In the genomic region with DNA sequence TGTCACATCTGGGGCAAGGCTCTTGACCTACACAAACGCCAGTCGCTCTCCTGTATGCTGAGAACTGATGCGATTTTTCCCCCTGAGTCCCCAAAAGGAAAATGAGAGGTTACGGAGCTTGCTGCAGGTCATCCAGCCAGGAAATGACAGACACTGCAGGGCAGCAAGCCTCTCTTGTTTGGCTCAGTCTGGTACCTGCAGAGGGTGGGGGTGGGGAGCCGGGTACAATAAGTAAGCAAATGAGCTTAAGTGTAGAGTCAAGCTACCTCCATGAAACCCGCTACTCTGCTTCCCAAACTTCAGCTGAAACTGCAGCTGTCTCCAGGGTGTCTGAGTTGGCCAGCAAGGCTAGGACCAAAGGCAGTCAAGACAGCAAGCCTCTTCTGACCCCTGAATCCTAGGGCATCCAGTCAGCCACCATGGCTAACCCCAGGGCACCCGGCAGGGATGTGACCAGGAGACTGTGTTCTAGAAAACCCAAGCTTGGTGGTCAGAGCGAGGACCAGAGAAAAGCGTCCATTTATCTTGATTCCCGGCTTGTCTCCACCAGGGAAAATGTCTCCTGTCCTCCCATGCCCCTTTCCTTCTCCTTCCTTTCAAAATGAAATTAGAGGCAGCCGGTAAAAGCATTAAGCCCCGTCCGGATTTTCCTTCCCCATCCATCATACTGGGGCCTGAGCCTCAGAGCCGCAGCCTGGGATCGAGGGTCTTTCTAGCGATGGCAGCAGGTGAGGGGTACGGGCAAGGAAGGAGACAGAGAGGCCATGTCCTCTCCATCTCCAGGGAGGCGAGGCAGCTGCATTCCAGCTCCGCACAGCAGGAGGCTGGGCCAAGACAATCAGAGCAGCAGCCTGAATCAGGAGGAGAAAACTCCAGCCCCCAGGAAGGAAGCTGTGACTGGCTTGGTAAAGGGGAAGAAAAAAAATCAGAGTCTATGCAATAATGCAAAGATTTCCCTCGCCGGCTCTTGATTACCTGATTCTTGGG, we compare ENCODE assay signal across 11 mouse cellular contexts.
DNase-seq lines count a peak whose midpoint lies in the region; ATAC-seq and TF ChIP-seq lines count a peak whose summit lies in the region.
"Had no signal": no experiment of that assay in that cellular context is flagged by ENCODE, and none has a peak within 500 bp of the region (broad histone marks: within the 10 kb centered on the region; RNA-seq: fewer than 3 reads in every experiment).

No protein-coding gene starts in this region.

- ATAC-seq in forebrain, embryonic 15.5 days (replicated peaks): no peak
- no peak for ATAC-seq in midbrain, embryonic 13.5 days
- ATAC-seq: intestine, embryonic 15.5 days; liver, embryonic 12.5 days had no signal

- 10% methylated on average over 21 of the region's 21 CpGs for WGBS in forebrain, embryonic 15.5 days
- WGBS in midbrain, embryonic 13.5 days: 6% methylated on average over 21 of the region's 21 CpGs

- H3K27me3 ChIP-seq in forebrain, embryonic 15.5 days: no peaks in the 10 kb centered on the region
- 0 out of 2 replicates have a peak, but pooled peaks cover 12% of the 10 kb centered on the region for H3K27me3 ChIP-seq in midbrain, embryonic 13.5 days

- no peaks in the 10 kb centered on the region for H3K36me3 ChIP-seq in forebrain, embryonic 15.5 days
- H3K36me3 ChIP-seq in midbrain, embryonic 13.5 days: no peaks in the 10 kb centered on the region
- H3K36me3 ChIP-seq: intestine, embryonic 15.5 days; liver, embryonic 12.5 days had no signal

- no peaks in the 10 kb centered on the region for H3K9me3 ChIP-seq in forebrain, embryonic 15.5 days
- H3K9me3 ChIP-seq in midbrain, embryonic 13.5 days: no peaks in the 10 kb centered on the region
- H3K9me3 ChIP-seq: intestine, embryonic 15.5 days had no signal

- DNase-seq in gastrocnemius, postnatal 14 days: peak; percentile 11
- no peak for DNase-seq in gastrocnemius, postnatal 36 days
- peak; percentile 39 for DNase-seq in brain, embryonic 14.5 days (ENCODE audit: low read depth)
- no peak for DNase-seq in left cerebral cortex, adult 2 months (ENCODE audit: extremely low spot score in 1 of 2, low spot score in 2 of 2)
- no peak for DNase-seq in lung, postnatal 4 days
- no peak for DNase-seq in spleen, postnatal 10 days (ENCODE audit: low spot score in 2 of 2)
- DNase-seq: cerebellum, postnatal 14 days had no signal

- H3K9ac ChIP-seq in forebrain, embryonic 15.5 days (replicated peaks): peak overlapping the region; percentile 21; the same call in 1 of the 2 replicates
- H3K9ac ChIP-seq in midbrain, embryonic 13.5 days (replicated peaks): no peak overlapping the region
- H3K9ac ChIP-seq: intestine, embryonic 15.5 days; liver, embryonic 12.5 days had no signal

- H3K4me3 ChIP-seq in forebrain, embryonic 15.5 days: no peak overlapping the region
- H3K4me3 ChIP-seq in midbrain, embryonic 13.5 days (replicated peaks): no peak overlapping the region
- no peak overlapping the region for H3K4me3 ChIP-seq in left cerebral cortex, adult 2 months
- H3K4me3 ChIP-seq: intestine, embryonic 15.5 days; liver, embryonic 12.5 days had no signal

- no peak overlapping the region for H3K27ac ChIP-seq in forebrain, embryonic 15.5 days (replicated peaks)
- peak overlapping the region; percentile 56 for H3K27ac ChIP-seq in midbrain, embryonic 13.5 days
- no peak overlapping the region for H3K27ac ChIP-seq in left cerebral cortex, adult 2 months
- H3K27ac ChIP-seq: intestine, embryonic 15.5 days; liver, embryonic 12.5 days had no signal

- peaks cover 22% of the 10 kb centered on the region for H3K4me1 ChIP-seq in forebrain, embryonic 15.5 days
- H3K4me1 ChIP-seq in midbrain, embryonic 13.5 days (replicated peaks): peaks cover 22% of the 10 kb centered on the region
- H3K4me1 ChIP-seq: liver, embryonic 12.5 days had no signal

- TF ChIP-seq POLR2A in brain, embryonic 14.5 days (IDR thresholded peaks at IDR 0.05; ENCODE audit: borderline replicate concordance, extremely low read depth, insufficient read depth, insufficient read length, poor library complexity, severe bottlenecking): no peak

- H3K4me2 ChIP-seq in forebrain, embryonic 15.5 days (replicated peaks): 0 out of 2 replicates have a peak overlapping the region, but pooled peaks have one; percentile 28
- H3K4me2 ChIP-seq in midbrain, embryonic 13.5 days (replicated peaks): peak overlapping the region; percentile 35
- H3K4me2 ChIP-seq: intestine, embryonic 15.5 days; liver, embryonic 12.5 days had no signal

- intact Hi-C loops in gastrocnemius, postnatal 14 days (cut with DNase I; ENCODE audit: low total_unique reads): no loop called here
- intact Hi-C loops in gastrocnemius, postnatal 36 days (cut with DNase I): no loop called here
- intact Hi-C loops in left cerebral cortex, adult 2 months (cut with DNase I): no loop called here

- no peak for TF ChIP-seq CTCF in brain, embryonic 14.5 days (IDR thresholded peaks at IDR 0.05; ENCODE audit: borderline replicate concordance, extremely low read depth, insufficient read depth, insufficient read length)
- no peak for TF ChIP-seq CTCF in left cerebral cortex, adult 2 months (IDR thresholded peaks at IDR 0.05)

Comparison
In these comparisons a context has a peak if more than half of its experiments do, and no peak if none do; other contexts are left out.
1. DNase-seq: peak in gastrocnemius, postnatal 14 days (single experiment) and brain, embryonic 14.5 days (single experiment); none in gastrocnemius, postnatal 36 days (0 of 2), left cerebral cortex, adult 2 months (0 of 2), lung, postnatal 4 days (0 of 2) and spleen, postnatal 10 days (0 of 2).